Mouse (Mus musculus) neural tube, embryonic 14.5 days (tissue): ENCODE data around the gene Ptov1. TPM values are rescaled to one million over a fixed set of nuclear protein-coding genes. Genes with fewer than 3 reads are reported as not detected.

Experiments
- ATAC-seq: fragments of 200-750 bp; cut with Nextera tagmentation; 2 replicates; pipeline ENCODE4 v1.8.0; 2017; ENCODE audit warnings: low read depth, mild to moderate bottlenecking, moderate TSS enrichment, moderate library complexity
- H3K27ac ChIP-seq: fragments of 300-500 bp; sonication (generic); 2 replicates; pipeline ENCODE4 v1.5.1; 2014; ENCODE audit warnings: low read depth, mild to moderate bottlenecking, control low read depth, low read length, moderate library complexity, mixed read lengths
- H3K27me3 ChIP-seq: fragments of 300-500 bp; sonication (generic); 2 replicates; pipeline ENCODE4 v1.6.1; 2014; ENCODE audit warnings: low read length; ENCODE audit not compliant: control insufficient read depth, insufficient read depth
- H3K36me3 ChIP-seq: fragments of 300-500 bp; sonication (generic); 2 replicates; pipeline ENCODE4 v1.6.1; 2014; ENCODE audit warnings: low read length, mixed read lengths; ENCODE audit not compliant: control insufficient read depth, insufficient read depth
- H3K4me1 ChIP-seq: fragments of 300-500 bp; sonication (generic); 2 replicates; pipeline ENCODE4 v1.6.1; 2014; ENCODE audit warnings: low read length; ENCODE audit not compliant: control insufficient read depth, insufficient read depth
- H3K4me2 ChIP-seq: fragments of 300-500 bp; sonication (generic); 2 replicates; pipeline ENCODE4 v1.6.1; 2014; ENCODE audit warnings: mild to moderate bottlenecking, low read depth, low read length, control low read depth
- H3K4me3 ChIP-seq: fragments of 300-500 bp; sonication (generic); 2 replicates; pipeline ENCODE4 v1.5.1; 2014; ENCODE audit warnings: low read depth, low read length, control low read depth, mixed read lengths
- H3K9ac ChIP-seq: fragments of 300-500 bp; sonication (generic); replicated peaks from 2 replicates; pipeline ENCODE4 v1.6.1; 2014; ENCODE audit warnings: low read depth, mild to moderate bottlenecking, control low read depth, low read length, mixed read lengths
- H3K9me3 ChIP-seq: fragments of 300-500 bp; sonication (generic); 2 replicates; pipeline ENCODE4 v1.6.1; 2016; ENCODE audit warnings: low read length; ENCODE audit not compliant: control insufficient read depth
- whole genome bisulfite sequencing: fragments of 180-500 bp; shearing (Covaris S2); extraction: QIAGEN DNeasy Blood & Tissue Kit; methylation state at CpG from one replicate; pipeline ENCODE4 v1.1.7; 2014; 5-methylcytosine and 5-hydroxymethylcytosine counted together
- polyA plus RNA-seq: library from polyadenylated mRNA; unstranded; fragments of >200 nt; fragmentation: Nextera tagmentation; extraction: Ambion mirVana; gene quantifications from 2 replicates; pipeline ENCODE4 v1.2.1, GENCODE M21; 2014

Ptov1 gene
- polyA plus RNA-seq, 1 experiment from 2014 or later, result 475 TPM

- Histone ChIP-seq H3K4me3 (no peak overlapping the region), H3K9me3 (no peaks in the 10 kb centered on the region), H3K4me2 (peak overlapping the region; percentile 70; the same call in 1 of the 2 replicates), H3K9ac (peak overlapping the region; percentile 37; the same call in 1 of the 2 replicates), H3K27me3 (no peaks in the 10 kb centered on the region), H3K36me3 (no peaks in the 10 kb centered on the region), H3K4me1 (peaks cover 20% of the 10 kb centered on the region), H3K27ac (no peak overlapping the region)
- 41% methylated on average over 2 of the region's 2 CpGs for WGBS
- ATAC-seq, result no peak
These were observed 51.4 kb downstream of the Ptov1 start for GRCm38 (mm10) chr7:44818164-44818563.

DNA sequence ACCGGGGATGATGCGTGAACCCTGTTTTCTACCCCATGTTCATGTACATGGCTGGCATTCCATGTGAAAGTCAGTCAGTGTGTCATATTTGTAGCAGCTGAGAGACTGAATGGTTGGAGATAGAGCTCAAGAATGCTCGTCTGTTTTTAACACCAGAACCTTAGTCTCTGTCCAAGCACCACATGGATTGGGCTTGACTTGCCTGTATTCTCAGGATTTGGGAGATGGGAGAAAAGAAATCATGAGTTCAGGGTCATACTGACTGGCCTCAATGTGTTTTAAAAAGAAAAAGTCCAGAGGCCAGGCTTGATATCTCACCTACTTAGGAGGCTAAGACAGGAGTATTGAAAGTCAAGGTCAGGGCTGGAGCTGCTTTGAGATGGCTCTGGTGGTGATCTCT is 52.1 kb downstream of the Ptov1 start:
- H3K27me3 ChIP-seq, result no peaks in the 10 kb centered on the region
- ATAC-seq, result no peak
- peak overlapping the region; percentile 87 for H3K4me3 ChIP-seq
- no peaks in the 10 kb centered on the region for H3K36me3 ChIP-seq
- peak overlapping the region; percentile 70 for H3K4me2 ChIP-seq
- 32% methylated on average over 3 of the region's 3 CpGs for WGBS
- no peak overlapping the region for H3K27ac ChIP-seq
- H3K9me3 ChIP-seq, result no peaks in the 10 kb centered on the region
- peak overlapping the region; percentile 37; the same call in 1 of the 2 replicates for H3K9ac ChIP-seq
- H3K4me1 ChIP-seq, result peaks cover 20% of the 10 kb centered on the region

- Histone ChIP-seq H3K9ac (peak within 1 kb of the TSS; percentile 85), H3K9me3 (no peaks in the 10 kb centered on the region), H3K4me1 (peaks cover 20% of the 10 kb centered on the region), H3K27ac (peak within 1 kb of the TSS; percentile 84), H3K27me3 (no peaks in the 10 kb centered on the region), H3K4me2 (peak within 1 kb of the TSS; percentile 70), H3K36me3 (no peaks in the 10 kb centered on the region), H3K4me3 (peak within 1 kb of the TSS; percentile 87)
- under 1% methylated on average over 49 of the region's 57 CpGs for WGBS
- peak; percentile 36 for ATAC-seq
These were observed 53.0 kb downstream of the Ptov1 start, which contains the start of gene Atf5 for GRCm38 (mm10) chr7:44816470-44817021. Atf5 (minus strand) TSS chr7:44816658.

GRCm38 (mm10) chr7:44815721-44816469 is 53.7 kb downstream of the Ptov1 start, which contains the start of the genes Nup62 and Il4i1:
Nup62 (plus strand) TSS chr7:44816088.
Il4i1 (plus strand) TSS chr7:44816387.
- peak within 1 kb of the TSS; percentile 84 for H3K27ac ChIP-seq
- H3K36me3 ChIP-seq, result no peaks in the 10 kb centered on the region
- H3K9me3 ChIP-seq, result no peaks in the 10 kb centered on the region
- H3K4me1 ChIP-seq, result peaks cover 20% of the 10 kb centered on the region
- H3K9ac ChIP-seq, result peak within 1 kb of the TSS; percentile 85
- peak within 1 kb of the TSS; percentile 70 for H3K4me2 ChIP-seq
- H3K4me3 ChIP-seq, result peak within 1 kb of the TSS; percentile 87
- WGBS, result under 1% methylated on average over 59 of the region's 62 CpGs
- ATAC-seq, result peak; percentile 94
- H3K27me3 ChIP-seq, result no peaks in the 10 kb centered on the region

- Histone ChIP-seq H3K4me2 (peak overlapping the region; percentile 70), H3K27ac (peak overlapping the region; percentile 84; the same call in 1 of the 2 replicates), H3K4me3 (peak overlapping the region; percentile 87), H3K9ac (peak overlapping the region; percentile 85; the same call in 1 of the 2 replicates), H3K9me3 (no peaks in the 10 kb centered on the region), H3K27me3 (no peaks in the 10 kb centered on the region), H3K36me3 (no peaks in the 10 kb centered on the region), H3K4me1 (peaks cover 20% of the 10 kb centered on the region)
- WGBS, result 29% methylated on average over 14 of the region's 14 CpGs
- ATAC-seq, result peak; percentile 9; the same call in 1 of the 2 replicates
These were observed 54.5 kb downstream of the Ptov1 start for GRCm38 (mm10) chr7:44814952-44815553.

GRCm38 (mm10) chr7:44814423-44814822 is 55.2 kb downstream of the Ptov1 start:
- Histone ChIP-seq H3K9me3 (no peaks in the 10 kb centered on the region), H3K36me3 (no peaks in the 10 kb centered on the region), H3K4me1 (peaks cover 16% of the 10 kb centered on the region), H3K27ac (no peak overlapping the region), H3K4me2 (no peak overlapping the region), H3K4me3 (no peak overlapping the region), H3K9ac (no peak overlapping the region), H3K27me3 (no peaks in the 10 kb centered on the region)
- ATAC-seq, result no peak
- WGBS, result 95% methylated on average over 4 of the region's 4 CpGs

GRCm38 (mm10) chr7:44813985-44814384 is 55.6 kb downstream of the Ptov1 start:
- no peak overlapping the region for H3K9ac ChIP-seq
- no peak for ATAC-seq
- no peak overlapping the region for H3K4me3 ChIP-seq
- 91% methylated on average over 3 of the region's 3 CpGs for WGBS
- H3K4me1 ChIP-seq, result peaks cover 13% of the 10 kb centered on the region
- H3K27ac ChIP-seq, result no peak overlapping the region
- H3K27me3 ChIP-seq, result no peaks in the 10 kb centered on the region
- H3K36me3 ChIP-seq, result no peaks in the 10 kb centered on the region
- no peak overlapping the region for H3K4me2 ChIP-seq
- H3K9me3 ChIP-seq, result no peaks in the 10 kb centered on the region
